Mouse (Mus musculus) heart, postnatal 10 days (tissue): ENCODE measurements at regions not wholly inside any gene's neighbourhood (a gene's known extent, or its start where the extent isn't known, plus 50 kb on each side); places are given as distances from the start of the nearest gene placed in this dataset.
"Not testable (repeated sequence)": the region's sequence is repeated elsewhere in the genome, so short reads cannot be mapped to it uniquely, and the experiment has no call there.

Experiments used
- DNase-seq, 2 experiments: peaks; one replicate each; pipeline ENCODE4 v3.0.0; 2021
- intact Hi-C: fragments of 180-260 bp; cut with DNase I; formaldehyde crosslinking; loops from one replicate; pipeline ENCODE4 v1.15.1; 2025

DNA sequence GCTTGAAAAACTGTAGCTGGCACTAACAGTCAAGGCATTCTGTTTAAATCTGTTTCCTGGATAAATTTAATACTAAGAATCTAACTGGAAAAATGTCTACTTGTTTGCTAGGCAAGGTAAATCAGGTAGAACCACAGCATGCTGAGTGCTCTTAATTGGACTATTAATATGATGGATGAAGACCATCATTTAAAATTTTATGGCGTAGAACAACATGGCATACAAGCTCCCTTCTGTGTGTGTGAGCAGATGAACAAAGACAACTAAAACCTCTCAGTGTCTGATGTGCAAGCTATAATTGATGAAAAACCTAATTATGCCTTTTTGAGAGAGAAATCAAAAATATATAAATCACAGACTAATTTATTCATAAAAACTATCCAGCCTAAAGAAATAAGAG, 705.7 kb upstream of the Cobl start:
- no peak for DNase-seq

DNA sequence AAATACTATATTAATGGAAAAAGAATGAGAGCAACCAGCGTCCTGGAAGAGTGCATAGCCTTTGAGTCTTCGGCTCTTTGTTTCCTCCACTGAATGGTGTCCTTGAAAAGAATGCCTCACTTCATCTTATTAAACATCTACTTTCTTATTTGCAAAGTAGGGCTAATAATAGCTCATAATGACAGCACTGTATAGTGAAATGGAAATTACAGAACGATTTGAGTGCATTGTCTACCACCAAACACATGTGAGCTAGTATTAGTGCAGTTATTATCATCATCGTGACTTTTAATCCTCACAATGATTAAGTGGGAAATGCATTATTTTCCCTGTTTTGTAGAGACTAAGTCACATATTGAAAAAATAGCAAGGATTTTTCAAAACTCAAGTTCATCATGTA, 687.1 kb upstream of the Cobl start:
- intact Hi-C loops, result no loop called here
- no peak for DNase-seq

More for the DNA sequence above, 705.7 kb upstream of the Cobl start:
- intact Hi-C loops, result no loop called here

DNA sequence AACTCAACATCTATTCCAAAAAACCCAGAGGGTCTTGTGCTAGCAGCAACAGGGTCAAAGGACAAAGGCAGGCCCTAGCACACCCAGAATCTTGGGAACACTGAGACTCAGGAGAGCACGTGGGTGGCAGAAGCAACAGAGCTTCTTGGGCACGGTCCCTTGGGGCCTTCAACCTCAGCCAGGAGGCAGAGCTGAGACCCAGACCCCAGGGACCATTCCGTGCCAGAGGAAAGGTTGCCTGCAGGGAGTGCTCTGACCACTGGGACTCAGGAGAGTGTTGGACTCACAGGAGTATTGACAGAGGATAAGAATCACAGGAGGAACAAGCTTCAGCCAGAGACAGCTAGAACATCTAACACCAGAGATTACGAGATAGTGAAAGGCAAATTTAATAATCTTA, 678.0 kb upstream of the Cobl start:
- DNase-seq, intact Hi-C loops: not testable (repeated sequence)

DNA sequence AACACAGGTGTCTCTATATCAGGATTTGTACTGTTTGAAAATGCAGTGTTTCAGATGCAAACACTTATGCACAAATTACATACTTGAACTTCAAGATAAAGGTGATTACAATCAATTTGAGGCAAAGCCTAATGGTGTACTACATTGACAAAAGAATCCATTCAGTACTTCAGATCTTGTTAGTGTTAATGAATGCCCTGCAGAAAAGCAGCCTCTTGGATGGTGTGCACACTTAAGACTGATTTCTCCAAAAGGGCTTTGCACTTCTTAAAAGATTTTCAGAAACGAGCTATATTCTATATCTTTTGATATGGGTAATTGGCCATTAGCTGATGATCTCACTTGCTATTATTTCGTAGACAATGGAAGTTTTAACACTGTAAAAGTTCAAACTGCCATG, 662.0 kb upstream of the Cobl start:
- intact Hi-C loops, result no loop called here
- DNase-seq, result no peak

DNA sequence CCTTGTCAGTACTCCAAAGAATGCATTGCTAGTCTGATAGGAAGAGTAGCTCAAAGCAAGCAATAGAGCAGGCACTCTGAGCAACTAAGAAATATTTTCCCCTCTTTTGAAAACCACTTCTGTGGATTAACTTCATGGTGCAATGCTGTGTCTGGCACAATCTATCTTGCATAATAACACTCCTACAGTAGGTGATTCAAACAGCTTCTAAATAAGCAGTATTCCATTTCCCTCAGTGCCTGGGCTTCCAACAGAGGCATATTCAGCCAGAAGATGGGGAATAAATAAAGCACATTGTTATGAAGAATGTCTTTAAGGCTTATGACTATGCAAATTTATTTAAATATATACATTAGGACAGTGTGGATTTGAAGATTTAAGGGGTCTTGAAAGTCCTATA, 647.7 kb upstream of the Cobl start:
- intact Hi-C loops, result no loop called here
- DNase-seq, result peak in 1 of 2 experiments; percentile 25
